Mouse (Mus musculus) cortical plate, adult 2 months (tissue): ENCODE results near the gene Cul7.

Experiments used
- CTCF ChIP-seq: fragments of 200-500 bp; IDR thresholded peaks from 2 replicates; pipeline ENCODE4 v1.5.1; 2011; ENCODE audit warnings: mild to moderate bottlenecking, control low read depth, low read length; ENCODE audit not compliant: insufficient read depth; ENCODE audit errors: extremely low read depth
- POLR2A ChIP-seq: fragments of 200-500 bp; IDR thresholded peaks from 2 replicates; pipeline ENCODE4 v1.6.1; 2011; ENCODE audit warnings: mild to moderate bottlenecking, low read length, control low read depth; ENCODE audit not compliant: insufficient read depth; ENCODE audit errors: extremely low read depth

DNA sequence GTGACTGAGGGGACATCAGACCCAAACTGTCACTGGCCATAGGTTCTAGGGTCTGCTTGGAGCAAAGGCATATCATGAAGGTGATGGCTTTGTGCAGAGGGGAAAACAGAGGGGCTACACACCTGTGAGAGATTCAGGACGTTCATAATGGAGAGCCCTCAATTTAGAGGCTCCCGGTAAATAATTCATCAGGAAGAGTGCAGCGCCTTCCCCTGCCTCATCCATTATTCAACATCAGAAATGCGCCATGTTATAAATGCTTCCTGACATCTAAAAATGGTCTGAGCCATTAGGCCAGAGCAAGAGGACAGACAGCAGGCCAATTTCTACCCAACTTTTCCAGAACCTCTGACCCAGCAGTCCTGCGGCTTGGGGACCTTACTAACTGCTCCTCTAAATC lies 45.0 kb upstream of the Cul7 start:
- TF ChIP-seq POLR2A, result no peak
- TF ChIP-seq CTCF, result no peak
